Mouse (Mus musculus) midbrain, embryonic 14.5 days (tissue): ENCODE data around the gene Gm7579. TPM values are rescaled to one million over a fixed set of nuclear protein-coding genes. Genes with fewer than 3 reads are reported as not detected.
A peak's percentile ranks its signal among the peaks of the same experiment; 100 is the strongest.
"Not testable (repeated sequence)": the region's sequence is repeated elsewhere in the genome, so short reads cannot be mapped to it uniquely, and the experiment has no call there.

Experiments
- ATAC-seq: fragments of 200-750 bp; cut with Nextera tagmentation; 2 replicates; pipeline ENCODE4 v1.8.0; 2017; ENCODE audit warnings: moderate number of reproducible peaks, moderate library complexity; ENCODE audit not compliant: low FRiP score, low TSS enrichment
- DNase-seq: peaks from one replicate; pipeline ENCODE4 v3.0.0-alpha.2; 2015
- H3K27ac ChIP-seq: fragments of 300-500 bp; sonication (generic); replicated peaks from 2 replicates; pipeline ENCODE4 v1.5.1; 2014; ENCODE audit warnings: mild to moderate bottlenecking, low read depth, low read length, moderate library complexity
- H3K27me3 ChIP-seq: fragments of 300-500 bp; sonication (generic); 2 replicates; pipeline ENCODE4 v1.6.1; 2014; ENCODE audit warnings: low read length, control low read depth, mixed read lengths; ENCODE audit not compliant: control insufficient read depth, insufficient read depth
- H3K36me3 ChIP-seq: fragments of 300-500 bp; sonication (generic); 2 replicates; pipeline ENCODE4 v1.6.1; 2014; ENCODE audit warnings: low read length, control low read depth; ENCODE audit not compliant: control insufficient read depth, insufficient read depth
- H3K4me1 ChIP-seq: fragments of 300-500 bp; sonication (generic); 2 replicates; pipeline ENCODE4 v1.6.1; 2014; ENCODE audit warnings: mild to moderate bottlenecking, antibody characterized with exemption, low read length, control low read depth; ENCODE audit not compliant: control insufficient read depth, insufficient read depth
- H3K4me2 ChIP-seq: fragments of 300-500 bp; sonication (generic); 2 replicates; pipeline ENCODE4 v1.6.1; 2014; ENCODE audit warnings: mild to moderate bottlenecking, low read length, moderate library complexity
- H3K4me3 ChIP-seq: fragments of 300-500 bp; sonication (generic); replicated peaks from 2 replicates; pipeline ENCODE4 v1.5.1; 2014; ENCODE audit warnings: low read depth, low read length
- H3K9ac ChIP-seq: fragments of 300-500 bp; sonication (generic); replicated peaks from 2 replicates; pipeline ENCODE4 v1.6.1; 2014; ENCODE audit warnings: mild to moderate bottlenecking, low read length, moderate library complexity
- H3K9me3 ChIP-seq: fragments of 300-500 bp; sonication (generic); 2 replicates; pipeline ENCODE4 v1.6.1; 2016; ENCODE audit warnings: low read length, control low read depth, mixed read lengths; ENCODE audit not compliant: control insufficient read depth
- WGBS: fragments of 180-500 bp; shearing (Covaris S2); extraction: QIAGEN DNeasy Blood & Tissue Kit; methylation state at CpG from one replicate; pipeline ENCODE4 v1.1.7; 2014; 5-methylcytosine and 5-hydroxymethylcytosine counted together
- polyA plus RNA-seq: library from polyadenylated mRNA; unstranded; fragments of >200 nt; fragmentation: Nextera tagmentation; extraction: Ambion mirVana; gene quantifications from 2 replicates; pipeline ENCODE4 v1.2.1, GENCODE M21; 2014

The Gm7579 gene
- polyA plus RNA-seq, 1 experiment from 2014 or later: not detected

- Histone ChIP-seq H3K4me2 (no peak within 1 kb of the TSS), H3K36me3 (no peaks in the 10 kb centered on the region), H3K9me3 (no peaks in the 10 kb centered on the region), H3K4me3 (no peak within 1 kb of the TSS), H3K27ac (no peak within 1 kb of the TSS), H3K4me1 (no peaks in the 10 kb centered on the region), H3K9ac (no peak within 1 kb of the TSS), H3K27me3 (no peaks in the 10 kb centered on the region)
- ATAC-seq: no peak
- DNase-seq: no peak
- WGBS: 82% methylated on average over 1 of the region's 1 CpGs
Measured at GRCm38 (mm10) chr7:142201064-142201463, 10.6 kb upstream of the Gm7579 start, which contains the start of gene Krtap5-3. Krtap5-3 (plus strand) TSS chr7:142201364.

- no peaks in the 10 kb centered on the region for H3K36me3 ChIP-seq
Measured at GRCm38 (mm10) chr7:142205488-142205887, 6.2 kb upstream of the Gm7579 start.

GRCm38 (mm10) chr7:142206891-142207290, 4.8 kb upstream of the Gm7579 start:
- H3K9me3 ChIP-seq, H3K36me3 ChIP-seq, H3K27me3 ChIP-seq, H3K27ac ChIP-seq, ATAC-seq, H3K9ac ChIP-seq, H3K4me1 ChIP-seq, DNase-seq, H3K4me2 ChIP-seq, H3K4me3 ChIP-seq: not testable (repeated sequence)
- 78% methylated on average over 5 of the region's 5 CpGs for WGBS

More at GRCm38 (mm10) chr7:142205488-142205887, 6.2 kb upstream of the Gm7579 start:
- Histone ChIP-seq H3K4me2 (no peak overlapping the region), H3K27ac (no peak overlapping the region), H3K4me1 (no peaks in the 10 kb centered on the region), H3K4me3 (no peak overlapping the region), H3K27me3 (no peaks in the 10 kb centered on the region), H3K9me3 (no peaks in the 10 kb centered on the region), H3K9ac (no peak overlapping the region)
- ATAC-seq (no peak), DNase-seq (no peak)

GRCm38 (mm10) chr7:142212136-142212535, 477 bp downstream of the Gm7579 start:
- H3K9ac ChIP-seq, H3K4me1 ChIP-seq, H3K36me3 ChIP-seq, H3K27me3 ChIP-seq, DNase-seq, H3K9me3 ChIP-seq, H3K4me3 ChIP-seq, ATAC-seq, H3K4me2 ChIP-seq, H3K27ac ChIP-seq: not testable (repeated sequence)
- 65% methylated on average over 1 of the region's 1 CpGs for WGBS

DNA sequence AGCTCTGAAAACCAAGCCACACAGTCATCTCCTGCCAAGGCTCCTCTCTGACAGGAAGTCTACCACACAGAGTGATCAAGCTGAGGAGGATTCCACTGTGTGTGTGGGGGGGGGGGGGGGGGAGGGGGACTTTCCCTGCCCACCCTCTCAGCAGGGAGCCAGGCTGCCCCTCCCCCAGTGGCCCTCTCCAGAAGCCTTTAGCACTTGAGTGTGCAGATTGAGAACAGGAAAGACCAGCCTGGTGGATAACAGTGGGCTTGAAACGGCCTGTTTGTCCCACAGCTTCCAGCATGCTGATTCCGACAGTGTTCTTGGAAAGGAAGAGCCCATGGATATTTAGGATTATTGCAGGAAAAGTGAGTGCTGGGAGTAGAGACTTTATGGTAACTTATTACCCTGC, 12.9 kb downstream of the Gm7579 start:
- DNase-seq (no peak), ATAC-seq (no peak)
- Histone ChIP-seq H3K36me3 (no peaks in the 10 kb centered on the region), H3K4me2 (no peak overlapping the region), H3K27ac (no peak overlapping the region), H3K4me1 (no peaks in the 10 kb centered on the region), H3K27me3 (no peaks in the 10 kb centered on the region), H3K9ac (no peak overlapping the region), H3K9me3 (no peaks in the 10 kb centered on the region), H3K4me3 (no peak overlapping the region)
- WGBS: 51% methylated on average over 2 of the region's 2 CpGs

DNA sequence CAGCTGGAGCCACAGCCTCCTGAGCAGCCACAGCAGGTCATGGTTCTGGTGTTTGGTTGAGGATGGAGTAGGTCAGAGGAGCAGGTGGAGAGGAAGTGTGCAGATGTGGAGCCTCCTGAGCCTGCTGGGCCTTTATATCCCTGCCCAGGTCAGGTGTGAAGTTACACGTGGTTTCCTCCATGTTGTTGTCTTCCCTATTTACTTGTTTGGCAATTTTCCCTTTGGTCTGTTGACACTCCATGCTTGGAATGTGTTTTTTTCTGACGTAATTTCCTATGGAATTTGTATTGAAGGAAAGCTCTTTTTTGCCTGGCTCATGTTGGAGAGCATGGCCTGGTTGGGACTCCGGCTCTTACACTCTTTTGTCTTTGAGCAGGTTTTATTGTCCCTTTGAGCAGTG, 18.2 kb downstream of the Gm7579 start, which contains the start of gene Krtap5-5:
Krtap5-5 (minus strand) TSS at position 101 of the 400 bp plus-strand sequence.
- 55% methylated on average over 3 of the region's 3 CpGs for WGBS
- H3K9me3 ChIP-seq, DNase-seq, H3K36me3 ChIP-seq, H3K4me1 ChIP-seq, H3K4me2 ChIP-seq, H3K27ac ChIP-seq, H3K4me3 ChIP-seq, H3K27me3 ChIP-seq, ATAC-seq, H3K9ac ChIP-seq: not testable (repeated sequence)

DNA sequence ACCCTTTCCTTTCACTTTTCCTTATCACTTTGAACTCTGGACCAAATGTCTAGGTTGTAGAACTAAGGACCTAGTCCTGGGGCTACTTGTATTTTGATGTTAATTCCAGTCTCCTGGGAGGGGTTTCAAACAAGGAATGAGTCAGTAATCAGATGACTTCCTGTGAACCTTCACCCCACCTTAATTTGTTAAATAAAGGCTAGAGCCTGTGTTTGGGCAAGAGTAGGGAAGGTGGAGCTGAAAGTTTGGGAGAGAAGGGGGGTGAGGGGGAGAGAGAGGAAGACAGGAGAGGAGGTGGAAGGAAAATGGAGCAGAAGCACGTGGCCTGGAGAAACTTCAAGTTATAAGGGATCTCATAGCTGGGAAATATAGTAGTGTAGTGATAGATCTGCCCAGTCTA, 19.9 kb downstream of the Gm7579 start:
- Histone ChIP-seq H3K4me2 (no peak overlapping the region), H3K4me1 (no peaks in the 10 kb centered on the region), H3K36me3 (no peaks in the 10 kb centered on the region), H3K9ac (no peak overlapping the region), H3K9me3 (no peaks in the 10 kb centered on the region), H3K27ac (no peak overlapping the region), H3K4me3 (no peak overlapping the region), H3K27me3 (no peaks in the 10 kb centered on the region)
- no peak for ATAC-seq
- WGBS: 44% methylated on average over 1 of the region's 1 CpGs
- no peak for DNase-seq

- ATAC-seq (no peak), DNase-seq (no peak)
- H3K36me3 ChIP-seq: no peaks in the 10 kb centered on the region
- no peaks in the 10 kb centered on the region for H3K27me3 ChIP-seq
- no peak within 1 kb of the TSS for H3K9ac ChIP-seq
- H3K27ac ChIP-seq: no peak within 1 kb of the TSS
- WGBS: 68% methylated on average over 2 of the region's 2 CpGs
- no peaks in the 10 kb centered on the region for H3K9me3 ChIP-seq
- no peak within 1 kb of the TSS for H3K4me3 ChIP-seq
- no peak within 1 kb of the TSS for H3K4me2 ChIP-seq
- H3K4me1 ChIP-seq: no peaks in the 10 kb centered on the region
Measured at GRCm38 (mm10) chr7:142240978-142241377, 29.3 kb downstream of the Gm7579 start, which contains the start of gene Gm40460. Gm40460 (minus strand) TSS chr7:142241078.

DNA sequence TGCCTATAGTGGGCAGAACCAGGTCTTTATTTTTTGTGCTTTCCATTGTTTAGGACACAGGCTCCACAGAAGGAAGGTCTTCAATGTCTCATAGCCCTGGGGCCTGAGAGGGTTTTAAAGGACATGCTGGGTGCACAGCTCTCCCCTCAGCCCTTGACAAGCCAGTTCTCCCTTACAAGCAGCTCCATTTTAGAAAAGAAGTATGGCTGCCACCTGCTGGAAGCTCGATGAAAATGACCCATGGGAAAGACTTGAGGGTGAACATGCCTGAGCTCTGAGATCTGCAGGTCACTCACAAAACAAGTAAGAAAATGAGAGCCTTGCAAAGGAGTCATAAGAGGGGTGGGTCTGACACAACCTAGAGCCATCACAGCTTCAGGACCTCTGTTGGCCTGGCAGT, 38.2 kb downstream of the Gm7579 start:
- no peaks in the 10 kb centered on the region for H3K9me3 ChIP-seq
- no peaks in the 10 kb centered on the region for H3K27me3 ChIP-seq
- H3K4me2 ChIP-seq: no peak overlapping the region
- H3K9ac ChIP-seq: no peak overlapping the region
- no peak overlapping the region for H3K27ac ChIP-seq
- peak; percentile 76 for DNase-seq
- WGBS: 0% methylated on average over 1 of the region's 1 CpGs
- no peaks in the 10 kb centered on the region for H3K36me3 ChIP-seq
- ATAC-seq: no peak
- no peak overlapping the region for H3K4me3 ChIP-seq
- H3K4me1 ChIP-seq: no peaks in the 10 kb centered on the region
